Mouse (Mus musculus): Measurements from ENCODE around the gene Kcnq5. TPM values are rescaled to one million over a fixed set of nuclear protein-coding genes. Genes with fewer than 3 reads are reported as not detected.

The Kcnq5 gene
- polyA plus RNA-seq, 1 experiment from 2014 or later, result 1.4 TPM

DNA sequence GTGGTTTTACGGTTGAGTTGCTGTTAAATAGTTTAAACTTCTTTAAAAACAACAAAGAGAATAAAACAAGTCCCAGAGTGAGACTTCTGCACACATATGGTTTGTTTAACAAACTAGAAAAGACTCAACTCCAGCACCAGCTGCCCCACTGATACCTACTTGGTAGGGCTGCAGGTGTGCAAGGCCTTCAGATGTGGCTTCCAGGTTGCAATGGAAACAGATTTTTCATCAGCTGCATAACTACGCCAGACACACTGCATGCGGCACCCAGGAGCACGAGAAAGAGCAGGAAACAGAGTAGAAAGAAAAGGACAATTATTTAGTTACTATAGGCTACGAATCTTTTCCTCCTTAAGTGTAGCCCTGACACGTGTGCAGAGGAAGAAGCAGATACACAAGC lies 492.4 kb downstream of the Kcnq5 start:
- DNase-seq (ENCODE audit: low spot score) (peak; percentile 43), ATAC-seq (ENCODE audit: low read depth) (no peak)
- Histone ChIP-seq H3K9me3 (ENCODE audit: control insufficient read depth, low read length) (no peaks in the 10 kb centered on the region), H3K27ac (replicated peaks; ENCODE audit: low read depth, low read length) (no peak overlapping the region), H3K4me1 (ENCODE audit: control insufficient read depth, insufficient read depth, low read length) (no peaks in the 10 kb centered on the region), H3K4me2 (ENCODE audit: low read depth, low read length) (no peak overlapping the region), H3K27me3 (replicated peaks; ENCODE audit: control insufficient read depth, insufficient read depth, low read length) (no peaks in the 10 kb centered on the region), H3K36me3 (ENCODE audit: control insufficient read depth, insufficient read depth, low read length) (no peaks in the 10 kb centered on the region), H3K4me3 (ENCODE audit: low read depth, low read length) (no peak overlapping the region), H3K9ac (ENCODE audit: low read depth, low read length) (no peak overlapping the region)
- 71% methylated on average over 6 of the region's 6 CpGs for WGBS

GRCm38 (mm10) chr1:21466431-21466830 lies 495.3 kb downstream of the Kcnq5 start:
- no peak overlapping the region for H3K9ac ChIP-seq (ENCODE audit: low read depth, low read length)
- DNase-seq (ENCODE audit: low spot score) (peak; percentile 30), ATAC-seq (ENCODE audit: low read depth) (no peak)
- H3K27me3 ChIP-seq (replicated peaks; ENCODE audit: control insufficient read depth, insufficient read depth, low read length), result no peaks in the 10 kb centered on the region
- no peak overlapping the region for H3K4me2 ChIP-seq (ENCODE audit: low read depth, low read length)
- 73% methylated on average over 4 of the region's 4 CpGs for WGBS
- H3K4me1 ChIP-seq (ENCODE audit: control insufficient read depth, insufficient read depth, low read length), result no peaks in the 10 kb centered on the region
- H3K27ac ChIP-seq (replicated peaks; ENCODE audit: low read depth, low read length), result no peak overlapping the region
- H3K36me3 ChIP-seq (ENCODE audit: control insufficient read depth, insufficient read depth, low read length), result no peaks in the 10 kb centered on the region
- H3K4me3 ChIP-seq (ENCODE audit: low read depth, low read length), result no peak overlapping the region
- H3K9me3 ChIP-seq (ENCODE audit: control insufficient read depth, low read length), result no peaks in the 10 kb centered on the region

- WGBS, result 53% methylated on average over 18 of the region's 18 CpGs
- Histone ChIP-seq H3K36me3 (ENCODE audit: control insufficient read depth, insufficient read depth, low read length) (no peaks in the 10 kb centered on the region), H3K4me1 (ENCODE audit: control insufficient read depth, insufficient read depth, low read length) (no peaks in the 10 kb centered on the region), H3K4me2 (ENCODE audit: low read depth, low read length) (peak overlapping the region; percentile 26; the same call in 1 of the 2 replicates), H3K27ac (replicated peaks; ENCODE audit: low read depth, low read length) (no peak overlapping the region), H3K9ac (ENCODE audit: low read depth, low read length) (no peak overlapping the region), H3K27me3 (replicated peaks; ENCODE audit: control insufficient read depth, insufficient read depth, low read length) (no peaks in the 10 kb centered on the region), H3K4me3 (ENCODE audit: low read depth, low read length) (no peak overlapping the region), H3K9me3 (ENCODE audit: control insufficient read depth, low read length) (no peaks in the 10 kb centered on the region)
- DNase-seq (ENCODE audit: low spot score), result peak; percentile 87
- ATAC-seq (ENCODE audit: low read depth), result peak; percentile 86
Observed at GRCm38 (mm10) chr1:21460941-21461689, 500.6 kb downstream of the Kcnq5 start.

DNA sequence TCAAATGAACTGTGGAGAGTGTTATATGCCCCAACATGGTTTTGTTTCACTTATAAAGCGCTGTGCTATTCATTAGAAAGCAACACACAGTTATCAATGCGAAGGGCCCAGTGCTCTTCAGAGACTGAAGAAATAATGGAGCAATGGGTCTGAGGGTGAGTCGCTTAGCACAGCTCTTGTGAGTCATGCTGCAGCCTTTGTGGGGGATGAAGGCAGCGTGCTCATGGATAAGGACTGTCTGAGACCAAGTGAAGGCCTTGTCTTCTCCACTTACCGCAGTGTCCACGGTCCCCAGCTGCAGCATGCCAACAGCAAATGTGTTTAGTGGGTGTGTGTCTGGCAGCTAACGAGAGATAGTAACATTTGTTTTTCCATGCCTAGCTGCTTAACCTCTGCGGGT lies 503.2 kb downstream of the Kcnq5 start:
- no peaks in the 10 kb centered on the region for H3K36me3 ChIP-seq (ENCODE audit: control insufficient read depth, insufficient read depth, low read length)
- no peaks in the 10 kb centered on the region for H3K27me3 ChIP-seq (replicated peaks; ENCODE audit: control insufficient read depth, insufficient read depth, low read length)
- H3K9me3 ChIP-seq (ENCODE audit: control insufficient read depth, low read length), result no peaks in the 10 kb centered on the region
- no peak overlapping the region for H3K27ac ChIP-seq (replicated peaks; ENCODE audit: low read depth, low read length)
- DNase-seq (ENCODE audit: low spot score) (no peak), ATAC-seq (ENCODE audit: low read depth) (no peak)
- H3K4me1 ChIP-seq (ENCODE audit: control insufficient read depth, insufficient read depth, low read length), result no peaks in the 10 kb centered on the region
- WGBS, result 85% methylated on average over 8 of the region's 8 CpGs
- no peak overlapping the region for H3K4me3 ChIP-seq (ENCODE audit: low read depth, low read length)
- H3K4me2 ChIP-seq (ENCODE audit: low read depth, low read length), result no peak overlapping the region
- H3K9ac ChIP-seq (ENCODE audit: low read depth, low read length), result no peak overlapping the region

DNA sequence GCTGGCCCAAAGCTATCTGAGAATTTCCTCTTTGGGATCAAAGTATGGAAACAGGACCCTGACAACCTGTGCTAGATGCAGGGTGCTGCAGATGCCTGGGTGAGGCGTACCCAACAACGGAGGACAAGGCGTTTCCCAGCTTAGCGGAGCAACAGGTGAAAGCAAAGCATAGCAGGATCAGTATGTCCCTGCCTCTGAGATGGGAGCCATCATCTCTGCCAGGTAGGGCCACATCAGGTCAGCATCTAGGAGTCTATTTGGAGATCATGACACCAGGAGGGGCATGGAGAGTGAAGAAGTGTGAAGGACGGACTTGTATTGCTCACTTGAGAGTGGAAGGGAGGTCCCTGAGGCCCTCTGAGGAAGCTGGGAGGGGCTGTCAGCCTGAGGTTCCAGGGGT lies 505.8 kb downstream of the Kcnq5 start:
- H3K4me1 ChIP-seq (ENCODE audit: control insufficient read depth, insufficient read depth, low read length), result no peaks in the 10 kb centered on the region
- no peak overlapping the region for H3K4me3 ChIP-seq (ENCODE audit: low read depth, low read length)
- WGBS, result 87% methylated on average over 5 of the region's 5 CpGs
- H3K9me3 ChIP-seq (ENCODE audit: control insufficient read depth, low read length), result no peaks in the 10 kb centered on the region
- no peak overlapping the region for H3K4me2 ChIP-seq (ENCODE audit: low read depth, low read length)
- DNase-seq (ENCODE audit: low spot score), result no peak
- no peaks in the 10 kb centered on the region for H3K27me3 ChIP-seq (replicated peaks; ENCODE audit: control insufficient read depth, insufficient read depth, low read length)
- H3K36me3 ChIP-seq (ENCODE audit: control insufficient read depth, insufficient read depth, low read length), result no peaks in the 10 kb centered on the region
- no peak overlapping the region for H3K9ac ChIP-seq (ENCODE audit: low read depth, low read length)
- no peak overlapping the region for H3K27ac ChIP-seq (replicated peaks; ENCODE audit: low read depth, low read length)
- no peak for ATAC-seq (ENCODE audit: low read depth)

GRCm38 (mm10) chr1:21448227-21448626 lies 513.5 kb downstream of the Kcnq5 start:
- Histone ChIP-seq H3K4me2 (ENCODE audit: low read depth, low read length) (no peak overlapping the region), H3K27ac (replicated peaks; ENCODE audit: low read depth, low read length) (no peak overlapping the region), H3K9me3 (ENCODE audit: control insufficient read depth, low read length) (no peaks in the 10 kb centered on the region), H3K27me3 (replicated peaks; ENCODE audit: control insufficient read depth, insufficient read depth, low read length) (no peaks in the 10 kb centered on the region), H3K9ac (ENCODE audit: low read depth, low read length) (no peak overlapping the region), H3K36me3 (ENCODE audit: control insufficient read depth, insufficient read depth, low read length) (no peaks in the 10 kb centered on the region), H3K4me3 (ENCODE audit: low read depth, low read length) (no peak overlapping the region), H3K4me1 (ENCODE audit: control insufficient read depth, insufficient read depth, low read length) (no peaks in the 10 kb centered on the region)
- ATAC-seq (ENCODE audit: low read depth) (no peak), DNase-seq (ENCODE audit: low spot score) (peak; percentile 80)
- WGBS, result 57% methylated on average over 2 of the region's 2 CpGs

- WGBS, result 82% methylated on average over 3 of the region's 3 CpGs
- Histone ChIP-seq H3K27me3 (replicated peaks; ENCODE audit: control insufficient read depth, insufficient read depth, low read length) (no peaks in the 10 kb centered on the region), H3K9me3 (ENCODE audit: control insufficient read depth, low read length) (no peaks in the 10 kb centered on the region), H3K36me3 (ENCODE audit: control insufficient read depth, insufficient read depth, low read length) (no peaks in the 10 kb centered on the region), H3K27ac (replicated peaks; ENCODE audit: low read depth, low read length) (no peak overlapping the region), H3K4me1 (ENCODE audit: control insufficient read depth, insufficient read depth, low read length) (no peaks in the 10 kb centered on the region), H3K9ac (ENCODE audit: low read depth, low read length) (no peak overlapping the region), H3K4me2 (ENCODE audit: low read depth, low read length) (no peak overlapping the region), H3K4me3 (ENCODE audit: low read depth, low read length) (no peak overlapping the region)
- DNase-seq (ENCODE audit: low spot score) (no peak), ATAC-seq (ENCODE audit: low read depth) (no peak)
Observed at GRCm38 (mm10) chr1:21436753-21437152, 525.0 kb downstream of the Kcnq5 start.

DNA sequence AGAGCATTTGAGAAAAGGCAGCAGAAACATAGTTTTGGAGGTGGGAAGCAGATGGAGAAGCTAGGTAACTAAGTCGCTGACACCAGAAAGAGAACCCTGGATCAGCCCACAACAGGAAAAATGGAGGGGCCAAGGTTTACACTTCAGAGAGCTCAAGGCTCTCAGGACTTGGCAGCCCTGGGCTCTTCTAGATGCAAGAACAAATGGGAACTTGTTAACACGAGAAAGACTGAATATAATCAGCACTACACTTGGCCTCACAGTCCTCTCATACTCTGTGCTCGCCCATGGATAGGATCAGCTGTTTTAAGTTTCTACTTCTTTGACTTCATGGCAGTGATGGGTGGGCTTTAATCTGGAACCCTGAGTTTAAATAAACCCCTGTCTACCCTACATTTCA lies 526.9 kb downstream of the Kcnq5 start:
- Histone ChIP-seq H3K9ac (ENCODE audit: low read depth, low read length) (no peak overlapping the region), H3K9me3 (ENCODE audit: control insufficient read depth, low read length) (no peaks in the 10 kb centered on the region), H3K4me3 (ENCODE audit: low read depth, low read length) (no peak overlapping the region), H3K27me3 (replicated peaks; ENCODE audit: control insufficient read depth, insufficient read depth, low read length) (no peaks in the 10 kb centered on the region), H3K27ac (replicated peaks; ENCODE audit: low read depth, low read length) (no peak overlapping the region), H3K4me1 (ENCODE audit: control insufficient read depth, insufficient read depth, low read length) (no peaks in the 10 kb centered on the region), H3K4me2 (ENCODE audit: low read depth, low read length) (no peak overlapping the region), H3K36me3 (ENCODE audit: control insufficient read depth, insufficient read depth, low read length) (no peaks in the 10 kb centered on the region)
- DNase-seq (ENCODE audit: low spot score) (no peak), ATAC-seq (ENCODE audit: low read depth) (no peak)
- WGBS, result 65% methylated on average over 3 of the region's 3 CpGs

- no peaks in the 10 kb centered on the region for H3K36me3 ChIP-seq (ENCODE audit: control insufficient read depth, insufficient read depth, low read length)
- H3K4me1 ChIP-seq (ENCODE audit: control insufficient read depth, insufficient read depth, low read length), result no peaks in the 10 kb centered on the region
- H3K9ac ChIP-seq (ENCODE audit: low read depth, low read length), result no peak overlapping the region
- WGBS, result 87% methylated on average over 3 of the region's 3 CpGs
- no peaks in the 10 kb centered on the region for H3K9me3 ChIP-seq (ENCODE audit: control insufficient read depth, low read length)
- ATAC-seq (ENCODE audit: low read depth), result no peak
- no peak overlapping the region for H3K27ac ChIP-seq (replicated peaks; ENCODE audit: low read depth, low read length)
- H3K4me2 ChIP-seq (ENCODE audit: low read depth, low read length), result no peak overlapping the region
- H3K27me3 ChIP-seq (replicated peaks; ENCODE audit: control insufficient read depth, insufficient read depth, low read length), result no peaks in the 10 kb centered on the region
- no peak for DNase-seq (ENCODE audit: low spot score)
- H3K4me3 ChIP-seq (ENCODE audit: low read depth, low read length), result no peak overlapping the region
Observed at GRCm38 (mm10) chr1:21431666-21432065, 530.1 kb downstream of the Kcnq5 start.
